Mouse (Mus musculus) neural tube, embryonic 14.5 days (tissue): ENCODE data around the gene Lyzl4. TPM values are rescaled to one million over a fixed set of nuclear protein-coding genes. Genes with fewer than 3 reads are reported as not detected.

Experiments
- ATAC-seq: fragments of 200-750 bp; cut with Nextera tagmentation; 2 replicates; pipeline ENCODE4 v1.8.0; 2017; ENCODE audit warnings: low read depth, mild to moderate bottlenecking, moderate TSS enrichment, moderate library complexity
- H3K27ac ChIP-seq: fragments of 300-500 bp; sonication (generic); 2 replicates; pipeline ENCODE4 v1.5.1; 2014; ENCODE audit warnings: low read depth, mild to moderate bottlenecking, control low read depth, low read length, moderate library complexity, mixed read lengths
- H3K27me3 ChIP-seq: fragments of 300-500 bp; sonication (generic); 2 replicates; pipeline ENCODE4 v1.6.1; 2014; ENCODE audit warnings: low read length; ENCODE audit not compliant: control insufficient read depth, insufficient read depth
- H3K36me3 ChIP-seq: fragments of 300-500 bp; sonication (generic); 2 replicates; pipeline ENCODE4 v1.6.1; 2014; ENCODE audit warnings: low read length, mixed read lengths; ENCODE audit not compliant: control insufficient read depth, insufficient read depth
- H3K4me1 ChIP-seq: fragments of 300-500 bp; sonication (generic); 2 replicates; pipeline ENCODE4 v1.6.1; 2014; ENCODE audit warnings: low read length; ENCODE audit not compliant: control insufficient read depth, insufficient read depth
- H3K4me2 ChIP-seq: fragments of 300-500 bp; sonication (generic); 2 replicates; pipeline ENCODE4 v1.6.1; 2014; ENCODE audit warnings: mild to moderate bottlenecking, low read depth, low read length, control low read depth
- H3K4me3 ChIP-seq: fragments of 300-500 bp; sonication (generic); 2 replicates; pipeline ENCODE4 v1.5.1; 2014; ENCODE audit warnings: low read depth, low read length, control low read depth, mixed read lengths
- H3K9ac ChIP-seq: fragments of 300-500 bp; sonication (generic); replicated peaks from 2 replicates; pipeline ENCODE4 v1.6.1; 2014; ENCODE audit warnings: low read depth, mild to moderate bottlenecking, control low read depth, low read length, mixed read lengths
- H3K9me3 ChIP-seq: fragments of 300-500 bp; sonication (generic); 2 replicates; pipeline ENCODE4 v1.6.1; 2016; ENCODE audit warnings: low read length; ENCODE audit not compliant: control insufficient read depth
- WGBS: fragments of 180-500 bp; shearing (Covaris S2); extraction: QIAGEN DNeasy Blood & Tissue Kit; methylation state at CpG from one replicate; pipeline ENCODE4 v1.1.7; 2014; 5-methylcytosine and 5-hydroxymethylcytosine counted together
- polyA plus RNA-seq: library from polyadenylated mRNA; unstranded; fragments of >200 nt; fragmentation: Nextera tagmentation; extraction: Ambion mirVana; gene quantifications from 2 replicates; pipeline ENCODE4 v1.2.1, GENCODE M21; 2014

Lyzl4 gene
- polyA plus RNA-seq, 1 experiment from 2014 or later: not detected

GRCm38 (mm10) chr9:121619441-121619840, 22.5 kb downstream of the Lyzl4 start:
- ATAC-seq: no peak
- no peak overlapping the region for H3K4me3 ChIP-seq
- no peak overlapping the region for H3K9ac ChIP-seq
- WGBS: 30% methylated on average over 7 of the region's 7 CpGs
- H3K4me1 ChIP-seq: no peaks in the 10 kb centered on the region
- no peak overlapping the region for H3K4me2 ChIP-seq
- no peak overlapping the region for H3K27ac ChIP-seq
- H3K27me3 ChIP-seq: no peaks in the 10 kb centered on the region
- H3K9me3 ChIP-seq: no peaks in the 10 kb centered on the region
- no peaks in the 10 kb centered on the region for H3K36me3 ChIP-seq

DNA sequence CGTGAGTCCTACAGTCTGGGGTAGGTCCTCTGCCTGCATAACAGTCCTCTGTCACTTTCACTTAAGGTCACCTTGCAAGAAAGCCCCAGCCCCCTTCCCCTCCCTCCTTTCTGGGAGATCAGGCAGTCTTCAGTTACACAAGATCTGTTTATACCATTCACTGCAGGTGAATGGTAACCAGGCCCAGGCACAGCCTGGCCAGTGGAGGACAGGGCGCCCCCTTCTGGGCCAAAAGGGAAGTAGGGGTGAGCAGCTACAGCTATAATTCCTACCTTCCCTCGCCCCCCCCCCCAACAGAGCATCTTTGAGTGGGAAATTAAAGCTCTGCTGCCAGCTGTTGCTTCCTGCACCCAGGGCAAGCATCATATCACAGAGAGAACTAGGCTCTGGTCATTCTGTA, 25.4 kb downstream of the Lyzl4 start:
- H3K27me3 ChIP-seq: no peaks in the 10 kb centered on the region
- ATAC-seq: no peak
- H3K4me1 ChIP-seq: no peaks in the 10 kb centered on the region
- no peak overlapping the region for H3K27ac ChIP-seq
- WGBS: 54% methylated on average over 3 of the region's 3 CpGs
- H3K4me2 ChIP-seq: no peak overlapping the region
- H3K4me3 ChIP-seq: no peak overlapping the region
- H3K9ac ChIP-seq: no peak overlapping the region
- no peaks in the 10 kb centered on the region for H3K9me3 ChIP-seq
- no peaks in the 10 kb centered on the region for H3K36me3 ChIP-seq

- no peak for ATAC-seq
- Histone ChIP-seq H3K27ac (no peak overlapping the region), H3K9me3 (no peaks in the 10 kb centered on the region), H3K36me3 (no peaks in the 10 kb centered on the region), H3K27me3 (no peaks in the 10 kb centered on the region), H3K4me3 (no peak overlapping the region), H3K9ac (no peak overlapping the region), H3K4me2 (no peak overlapping the region), H3K4me1 (no peaks in the 10 kb centered on the region)
Measured at GRCm38 (mm10) chr9:121614241-121614757, 27.6 kb downstream of the Lyzl4 start.

- Histone ChIP-seq H3K27me3 (no peaks in the 10 kb centered on the region), H3K27ac (no peak overlapping the region), H3K9me3 (no peaks in the 10 kb centered on the region), H3K4me3 (no peak overlapping the region), H3K36me3 (no peaks in the 10 kb centered on the region), H3K9ac (no peak overlapping the region), H3K4me2 (no peak overlapping the region), H3K4me1 (no peaks in the 10 kb centered on the region)
- WGBS: 74% methylated on average over 5 of the region's 5 CpGs
- no peak for ATAC-seq
Measured at GRCm38 (mm10) chr9:121613192-121613591, 28.7 kb downstream of the Lyzl4 start.

DNA sequence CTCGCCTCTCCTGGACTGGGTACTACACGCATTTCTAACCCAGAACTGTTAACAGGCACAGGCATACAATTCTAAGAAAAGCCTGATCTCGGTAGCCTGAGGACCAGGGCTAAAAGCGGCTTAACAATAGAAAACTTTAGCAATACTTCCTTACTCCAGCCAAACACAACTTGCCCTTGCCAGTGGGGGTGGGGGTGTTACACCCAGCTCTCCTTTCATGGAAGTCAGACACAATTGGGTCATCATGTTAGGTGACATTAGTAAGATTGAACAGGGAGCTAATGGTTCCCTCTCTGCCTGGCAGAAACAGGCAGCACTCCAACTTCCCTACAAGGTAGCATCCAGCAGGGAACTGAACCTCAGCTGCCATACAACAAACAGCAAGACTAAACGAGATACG, 32.5 kb downstream of the Lyzl4 start:
- Histone ChIP-seq H3K27me3 (no peaks in the 10 kb centered on the region), H3K36me3 (no peaks in the 10 kb centered on the region), H3K4me3 (no peak overlapping the region), H3K27ac (no peak overlapping the region), H3K9me3 (no peaks in the 10 kb centered on the region), H3K4me1 (no peaks in the 10 kb centered on the region), H3K4me2 (no peak overlapping the region), H3K9ac (no peak overlapping the region)
- ATAC-seq: no peak
- 77% methylated on average over 6 of the region's 6 CpGs for WGBS

DNA sequence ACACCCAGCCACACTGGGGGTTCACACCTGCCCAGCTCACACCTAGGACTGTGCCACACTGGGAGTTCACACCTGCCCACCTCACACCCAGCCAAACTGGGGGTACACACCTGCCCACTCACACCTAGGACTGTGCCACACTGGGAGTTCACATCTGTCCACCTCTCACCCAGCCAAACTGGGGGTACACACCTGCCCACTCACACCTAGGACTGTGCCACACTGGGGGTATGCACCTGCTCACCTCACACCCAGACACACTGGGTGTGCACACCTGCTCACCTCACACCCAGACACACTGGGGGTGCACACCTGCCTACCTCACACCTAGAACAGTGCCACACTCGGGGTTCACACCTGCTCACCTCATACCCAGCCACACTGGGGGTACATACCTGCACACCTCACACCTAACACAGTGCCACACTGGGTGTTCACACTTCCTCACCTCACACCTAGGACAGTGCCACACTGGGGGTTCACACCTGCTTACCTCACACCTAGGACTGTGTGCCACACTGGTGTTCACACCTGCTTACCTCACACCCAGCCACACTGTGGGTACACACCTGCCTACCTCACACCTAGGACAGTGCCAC, 35.3 kb downstream of the Lyzl4 start:
- H3K9ac ChIP-seq: no peak overlapping the region
- H3K36me3 ChIP-seq: no peaks in the 10 kb centered on the region
- H3K9me3 ChIP-seq: no peaks in the 10 kb centered on the region
- no peak for ATAC-seq
- H3K4me3 ChIP-seq: no peak overlapping the region
- no peaks in the 10 kb centered on the region for H3K4me1 ChIP-seq
- no peak overlapping the region for H3K27ac ChIP-seq
- 63% methylated on average over 1 of the region's 1 CpGs for WGBS
- no peaks in the 10 kb centered on the region for H3K27me3 ChIP-seq
- no peak overlapping the region for H3K4me2 ChIP-seq

DNA sequence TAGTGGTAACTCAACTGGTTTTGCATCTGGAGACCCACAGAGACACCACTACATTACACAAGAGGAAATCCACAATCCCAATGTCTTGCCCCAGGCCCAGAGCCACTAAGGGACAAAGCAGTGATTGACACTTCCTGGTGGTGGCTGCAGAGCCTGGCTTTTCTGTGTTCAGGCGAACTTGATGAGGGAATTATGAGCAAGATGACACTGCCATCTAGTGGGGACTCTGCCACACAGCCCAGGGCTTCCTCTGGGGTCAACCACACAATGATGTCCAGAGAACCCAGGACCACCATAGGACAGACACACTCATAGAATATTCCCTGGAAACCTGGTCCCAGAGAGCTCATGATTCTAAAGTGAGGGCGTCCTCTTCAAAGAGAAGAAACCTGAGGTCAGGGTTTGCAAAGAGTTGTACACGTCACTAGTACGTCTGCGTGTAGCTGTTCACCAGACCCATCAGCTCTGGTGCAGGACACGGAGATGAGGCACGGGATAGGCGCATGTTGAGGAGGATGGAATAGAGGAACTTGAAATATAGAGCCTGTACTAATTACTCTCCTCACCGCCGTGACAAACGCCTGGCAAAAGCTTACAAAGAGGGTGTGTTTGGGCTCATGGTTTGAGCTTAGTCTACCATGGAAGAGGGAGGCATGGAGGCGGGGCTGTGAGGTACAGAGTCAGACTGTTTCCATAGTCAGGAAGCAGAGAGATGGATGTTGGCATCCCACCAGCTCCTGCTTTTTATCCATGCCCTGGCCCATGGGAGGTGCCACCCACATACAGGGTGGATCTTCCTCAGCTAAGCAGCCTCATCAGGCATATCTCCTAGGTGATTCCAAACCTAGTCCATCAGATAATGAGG, 36.2 kb downstream of the Lyzl4 start:
- H3K4me1 ChIP-seq: no peaks in the 10 kb centered on the region
- H3K4me3 ChIP-seq: no peak overlapping the region
- H3K27me3 ChIP-seq: no peaks in the 10 kb centered on the region
- no peak overlapping the region for H3K4me2 ChIP-seq
- H3K9me3 ChIP-seq: no peaks in the 10 kb centered on the region
- 59% methylated on average over 12 of the region's 12 CpGs for WGBS
- no peak overlapping the region for H3K27ac ChIP-seq
- no peak overlapping the region for H3K9ac ChIP-seq
- peak; percentile 78 for ATAC-seq
- no peaks in the 10 kb centered on the region for H3K36me3 ChIP-seq

DNA sequence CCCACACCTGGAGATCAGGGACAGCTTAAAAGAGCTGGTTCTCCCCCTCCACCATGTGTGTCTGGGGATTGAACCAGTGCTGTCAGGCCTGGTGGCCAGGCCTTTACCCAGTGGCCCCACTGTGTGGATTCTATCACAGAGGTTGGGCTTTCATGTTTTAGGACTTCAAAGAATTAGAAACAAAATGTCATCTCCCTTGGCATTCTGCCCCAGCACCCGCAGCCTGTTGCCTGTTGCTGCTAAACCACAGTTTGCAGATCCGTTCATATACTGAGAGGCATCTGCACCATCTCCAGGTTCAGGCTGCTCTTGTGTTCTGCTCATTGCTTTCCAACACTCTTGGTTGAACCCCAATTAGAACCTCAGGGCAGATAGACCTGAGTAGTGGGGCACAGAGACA, 39.5 kb downstream of the Lyzl4 start:
- Histone ChIP-seq H3K4me3 (no peak overlapping the region), H3K9me3 (no peaks in the 10 kb centered on the region), H3K36me3 (no peaks in the 10 kb centered on the region), H3K9ac (no peak overlapping the region), H3K4me2 (no peak overlapping the region), H3K27me3 (no peaks in the 10 kb centered on the region), H3K27ac (no peak overlapping the region), H3K4me1 (no peaks in the 10 kb centered on the region)
- ATAC-seq: no peak
- WGBS: 86% methylated on average over 2 of the region's 2 CpGs

DNA sequence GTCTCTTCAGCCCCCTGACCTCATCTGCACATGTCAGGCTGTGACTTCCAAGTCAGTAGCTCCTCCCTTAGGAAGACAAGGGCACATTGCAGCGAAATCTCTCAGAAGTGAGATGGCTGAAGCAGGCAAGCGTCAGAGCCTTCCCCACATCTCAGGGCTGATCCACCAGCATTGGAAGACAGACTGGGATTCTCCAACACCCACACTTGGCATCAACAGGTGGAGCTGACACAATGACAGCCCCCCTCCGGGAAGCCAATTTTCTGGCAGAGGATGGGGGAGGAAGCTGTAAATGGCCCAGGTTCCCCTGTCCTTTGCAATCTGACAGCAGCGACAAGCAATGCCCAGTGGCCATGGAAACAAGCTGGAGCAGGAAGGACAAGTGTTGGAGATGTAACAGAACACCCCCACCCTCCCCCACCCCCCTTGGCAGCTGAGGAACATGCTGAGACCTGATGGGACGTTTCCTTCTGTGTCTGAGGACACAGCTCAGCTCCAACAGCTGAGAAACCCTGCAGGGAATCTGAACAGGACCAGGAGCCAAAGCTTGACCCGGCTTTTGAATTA, 41.0 kb downstream of the Lyzl4 start:
- WGBS: 34% methylated on average over 6 of the region's 6 CpGs
- no peaks in the 10 kb centered on the region for H3K27me3 ChIP-seq
- H3K36me3 ChIP-seq: no peaks in the 10 kb centered on the region
- H3K4me2 ChIP-seq: no peak overlapping the region
- no peak overlapping the region for H3K27ac ChIP-seq
- no peak overlapping the region for H3K4me3 ChIP-seq
- H3K9me3 ChIP-seq: no peaks in the 10 kb centered on the region
- no peak overlapping the region for H3K9ac ChIP-seq
- ATAC-seq: no peak
- no peaks in the 10 kb centered on the region for H3K4me1 ChIP-seq
